ENCODE assay signal across 8 mouse cellular contexts in the genomic region with DNA sequence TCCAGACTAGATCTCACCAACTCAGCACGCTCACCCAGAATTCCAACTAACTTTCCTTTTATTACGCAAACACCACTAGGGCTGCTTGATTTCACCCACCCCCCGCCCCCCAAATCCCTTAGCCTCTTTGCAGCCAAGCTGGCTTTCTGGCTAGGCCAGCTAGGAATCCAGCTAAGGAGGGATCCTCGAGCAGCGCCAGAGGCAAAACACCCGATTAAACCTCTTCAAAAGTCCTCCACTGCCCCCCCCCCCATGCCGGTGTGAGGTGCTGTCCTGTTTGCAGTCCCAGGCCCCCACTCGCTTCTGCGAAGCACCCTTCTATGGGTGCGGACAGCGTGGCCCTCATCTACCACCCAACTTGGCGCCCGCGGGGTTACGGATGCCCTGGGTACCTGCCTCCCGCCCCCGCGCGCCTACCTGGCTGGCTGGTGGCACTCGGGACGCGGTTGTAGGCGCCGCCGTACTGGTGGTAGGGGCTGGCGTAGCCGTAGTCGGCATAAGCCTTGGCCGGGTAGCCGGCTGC. TPM values are rescaled to one million over a fixed set of nuclear protein-coding genes. Genes with fewer than 3 reads are reported as not detected.
A peak's percentile ranks its signal among the peaks of the same experiment; 100 is the strongest.
DNase-seq lines count a peak whose midpoint lies in the region; ATAC-seq lines count a peak whose summit lies in the region.

No protein-coding gene starts in this region.

- no peak overlapping the region for H3K27ac ChIP-seq in kidney, embryonic 16.5 days (ENCODE audit: low read length)
- peak overlapping the region; percentile 89 for H3K27ac ChIP-seq in embryonic facial prominence, embryonic 13.5 days
- H3K27ac ChIP-seq in intestine, embryonic 14.5 days (ENCODE audit: low read depth): no peak overlapping the region

- H3K36me3 ChIP-seq in kidney, embryonic 16.5 days (ENCODE audit: insufficient read depth, low read length): no peaks in the 10 kb centered on the region
- H3K36me3 ChIP-seq in embryonic facial prominence, embryonic 13.5 days: 0 out of 2 replicates have a peak, but pooled peaks cover 3% of the 10 kb centered on the region
- no peaks in the 10 kb centered on the region for H3K36me3 ChIP-seq in intestine, embryonic 14.5 days (ENCODE audit: control insufficient read depth, insufficient read depth, low read length)

- H3K4me3 ChIP-seq in kidney, embryonic 16.5 days (ENCODE audit: low read length): peak overlapping the region; percentile 45
- H3K4me3 ChIP-seq in embryonic facial prominence, embryonic 13.5 days: peak overlapping the region; percentile 71
- H3K4me3 ChIP-seq in intestine, embryonic 14.5 days (ENCODE audit: low read depth, low read length): peak overlapping the region; percentile 40

- H3K4me1 ChIP-seq in kidney, embryonic 16.5 days (ENCODE audit: insufficient read depth, low read length): peaks cover 7% of the 10 kb centered on the region
- H3K4me1 ChIP-seq in embryonic facial prominence, embryonic 13.5 days: peaks cover 37% of the 10 kb centered on the region
- H3K4me1 ChIP-seq in intestine, embryonic 14.5 days (replicated peaks; ENCODE audit: control insufficient read depth, insufficient read depth, low read length): peaks cover 7% of the 10 kb centered on the region

- 0 out of 2 replicates have a peak overlapping the region, but pooled peaks have one; percentile 9 for H3K9ac ChIP-seq in kidney, embryonic 16.5 days (replicated peaks; ENCODE audit: low read length)
- peak overlapping the region; percentile 94 for H3K9ac ChIP-seq in embryonic facial prominence, embryonic 13.5 days
- H3K9ac ChIP-seq in intestine, embryonic 14.5 days (ENCODE audit: low read length): 0 out of 2 replicates have a peak overlapping the region, but pooled peaks have one; percentile 8

- peak overlapping the region; percentile 72 for H3K4me2 ChIP-seq in kidney, embryonic 16.5 days (replicated peaks; ENCODE audit: low read depth, low read length)
- peak overlapping the region; percentile 78 for H3K4me2 ChIP-seq in embryonic facial prominence, embryonic 13.5 days
- peak overlapping the region; percentile 69 for H3K4me2 ChIP-seq in intestine, embryonic 14.5 days (ENCODE audit: low read length)

- peaks cover 90% of the 10 kb centered on the region for H3K27me3 ChIP-seq in kidney, embryonic 16.5 days (ENCODE audit: insufficient read depth, low read length)
- H3K27me3 ChIP-seq in embryonic facial prominence, embryonic 13.5 days: peaks cover 78% of the 10 kb centered on the region
- H3K27me3 ChIP-seq in intestine, embryonic 14.5 days (replicated peaks; ENCODE audit: control insufficient read depth, insufficient read depth, low read length): peaks cover 77% of the 10 kb centered on the region

- DNase-seq in kidney, adult 9 months: no peak
- no peak for DNase-seq in intestine, embryonic 14.5 days (ENCODE audit: low spot score)
- DNase-seq in neural tube, embryonic 10.5 days (ENCODE audit: extremely low spot score, low spot score): peak; percentile 56
- no peak for DNase-seq in frontal cortex, postnatal 14 days (ENCODE audit: low spot score in 2 of 2)
- DNase-seq in natural killer cell, adult 2 months (ENCODE audit: low spot score in 2 of 2): no peak
- no peak for DNase-seq in urinary bladder, postnatal 25 days (ENCODE audit: low spot score)

- H3K9me3 ChIP-seq in kidney, embryonic 16.5 days (ENCODE audit: low read length): no peaks in the 10 kb centered on the region
- no peaks in the 10 kb centered on the region for H3K9me3 ChIP-seq in embryonic facial prominence, embryonic 13.5 days
- no peaks in the 10 kb centered on the region for H3K9me3 ChIP-seq in intestine, embryonic 14.5 days (ENCODE audit: control insufficient read depth, low read length)

- peak; percentile 40; the same call in 1 of the 2 replicates for ATAC-seq in kidney, embryonic 16.5 days (ENCODE audit: low FRiP score, low TSS enrichment)
- peak; percentile 8; the same call in 1 of the 2 replicates for ATAC-seq in embryonic facial prominence, embryonic 13.5 days (ENCODE audit: insufficient number of reproducible peaks, insufficient read depth, low FRiP score, low TSS enrichment, low read depth)
- ATAC-seq in intestine, embryonic 14.5 days (replicated peaks; ENCODE audit: low FRiP score, low TSS enrichment, low read depth): 0 out of 2 replicates have a peak, but pooled peaks have one; percentile 9

- WGBS in kidney, embryonic 16.5 days: under 1% methylated on average over 27 of the region's 30 CpGs
- WGBS in embryonic facial prominence, embryonic 13.5 days: under 1% methylated on average over 30 of the region's 30 CpGs
- under 1% methylated on average over 30 of the region's 30 CpGs for WGBS in intestine, embryonic 14.5 days

RNA-seq across cellular contexts. Expression of gene Dlx5, which starts 0.7 kb away (rescaled TPM):
- polyA plus RNA-seq in kidney, embryonic 16.5 days (2015; fragmentation: Nextera tagmentation; extraction: Ambion mirVana): 0.22 and 0.47 TPM in 2 replicates
- polyA plus RNA-seq in embryonic facial prominence, embryonic 13.5 days (2015; fragmentation: Nextera tagmentation; extraction: Ambion mirVana): 44.3 and 54.9 TPM in 2 replicates
- 2.4 and 2.8 TPM in 2 replicates for polyA plus RNA-seq in intestine, embryonic 14.5 days (2014; fragmentation: Nextera tagmentation; extraction: Ambion mirVana)

RNA-seq across cellular contexts. Expression of gene Dlx6, which starts 18.0 kb away (rescaled TPM):
- polyA plus RNA-seq in kidney, embryonic 16.5 days (2015; fragmentation: Nextera tagmentation; extraction: Ambion mirVana): not detected in 2 replicates
- polyA plus RNA-seq in embryonic facial prominence, embryonic 13.5 days (2015; fragmentation: Nextera tagmentation; extraction: Ambion mirVana): 4.6 and 5.1 TPM in 2 replicates
- polyA plus RNA-seq in intestine, embryonic 14.5 days (2014; fragmentation: Nextera tagmentation; extraction: Ambion mirVana): not detected in 2 replicates

Comparison
In these comparisons a context has a peak if more than half of its experiments do, and no peak if none do; other contexts are left out.
1. H3K9ac ChIP-seq: peak in every context shown above with its lines; median percentile 94 in embryonic facial prominence, embryonic 13.5 days; 9 in kidney, embryonic 16.5 days; 8 in intestine, embryonic 14.5 days.
2. RNA of gene Dlx5, which starts 0.7 kb away (polyA plus RNA-seq): 44.3 to 54.9 TPM in embryonic facial prominence, embryonic 13.5 days; 2.4 to 2.8 TPM in intestine, embryonic 14.5 days and 0.22 to 0.47 TPM in kidney, embryonic 16.5 days; every median in the first group is over 10 times any median in the second.
3. Peak in every context shown above with its lines, with median percentiles within 50 percentile points of each other: ATAC-seq, H3K4me2 ChIP-seq and H3K4me3 ChIP-seq.